Mouse (Mus musculus) sigmoid colon, adult 10 weeks (tissue): ENCODE measurements around the gene Bmp8a. TPM values are rescaled to one million over a fixed set of nuclear protein-coding genes. Genes with fewer than 3 reads are reported as not detected.

ENCODE experiments used
- polyA plus RNA-seq: library from polyadenylated mRNA; stranded (reverse); fragments of 350-450 nt; fragmentation: Illumina TruSeq; extraction: RNeasy Lipid Tissue Mini Kit (QIAGEN cat#74804); gene quantifications from one replicate; pipeline ENCODE4 v1.2.3, GENCODE M21; 2014; ENCODE audit warnings: low read depth, low replicate concordance

The Bmp8a gene
- 3.4 TPM for polyA plus RNA-seq

DNA sequence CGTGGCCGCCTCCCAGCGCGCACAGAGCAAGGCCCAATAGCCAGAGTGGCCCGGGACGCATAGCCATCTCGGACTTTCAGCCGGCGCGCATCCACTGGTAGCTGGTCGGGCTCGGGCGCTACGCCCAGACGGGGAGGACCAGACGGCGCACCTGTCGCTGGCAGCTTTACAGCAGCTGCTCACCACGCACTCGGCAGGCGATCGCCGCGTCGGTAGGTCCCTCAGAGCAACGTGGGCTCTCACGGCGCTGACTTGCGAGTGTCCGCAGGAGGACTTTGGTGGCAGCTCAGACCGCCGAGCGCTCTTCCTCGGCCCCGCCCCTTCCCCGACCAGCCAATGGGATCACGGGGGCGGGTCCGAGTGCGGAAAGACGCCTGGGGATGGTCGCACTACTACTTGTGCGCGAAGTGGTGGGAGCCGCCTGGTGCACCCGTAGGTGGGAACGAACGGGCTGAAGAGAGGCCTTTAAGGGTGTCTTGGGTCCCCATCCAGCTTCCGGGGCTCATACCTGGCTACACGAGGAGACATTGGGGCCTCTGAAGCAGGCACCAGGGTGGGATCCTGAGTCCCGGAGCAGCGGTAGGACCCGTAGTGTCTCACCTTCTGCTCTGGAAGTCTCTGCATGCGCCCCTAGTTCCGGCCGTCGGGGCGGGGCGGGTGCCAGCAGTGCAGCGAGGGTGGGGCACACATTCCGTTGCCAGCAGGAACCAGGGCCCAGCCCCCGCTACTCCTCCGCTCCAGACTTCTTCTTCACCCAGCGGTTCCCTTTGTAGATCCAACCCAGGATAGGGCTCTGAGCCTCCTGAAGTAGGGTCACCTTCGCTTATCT lies at the start of gene Bmp8a:
Gene Bmp8a (minus strand): TSS at position 611 of the 829 bp plus-strand sequence.

DNA sequence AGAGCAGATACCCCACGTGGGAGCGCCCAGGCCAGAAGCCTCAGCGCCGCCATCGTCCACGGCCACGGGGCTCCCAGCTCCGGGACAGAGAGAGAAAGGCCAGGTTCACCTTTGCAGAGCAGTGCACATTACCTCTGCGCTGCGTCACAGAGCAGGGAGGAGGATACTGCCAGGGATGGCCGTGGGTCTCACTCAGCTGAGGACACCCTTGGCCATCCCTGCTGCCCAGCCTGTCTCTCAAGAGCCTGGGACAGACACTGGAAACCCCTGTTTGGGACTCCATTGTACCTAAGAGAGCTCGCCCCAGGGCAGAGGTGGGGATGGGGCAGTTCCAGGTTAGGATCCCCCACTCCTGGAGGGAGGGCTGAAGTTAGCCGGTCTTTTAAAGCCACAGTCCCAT lies 19.5 kb downstream of the Bmp8a start, which contains the start of gene Oxct2a:
Gene Oxct2a (minus strand): TSS at position 101 of the 400 bp plus-strand sequence.

Other genes starting within 250 kb of the Bmp8a start
- gene Bmp8b, start 238.1 kb downstream of the Bmp8a start, polyA plus RNA-seq: 4.5 TPM
- gene Oxct2b, start 227.0 kb downstream of the Bmp8a start, polyA plus RNA-seq: not detected
- gene Ppie, start 203.3 kb downstream of the Bmp8a start, polyA plus RNA-seq: 17.3 TPM
- gene Hpcal4, start 160.0 kb downstream of the Bmp8a start, polyA plus RNA-seq: 1.1 TPM
- not detected for gene Nt5c1a, start 141.7 kb downstream of the Bmp8a start, polyA plus RNA-seq
- gene Heyl, start 109.7 kb downstream of the Bmp8a start, polyA plus RNA-seq: 1.1 TPM
- gene Pabpc4, start 80.9 kb downstream of the Bmp8a start, polyA plus RNA-seq: 38.2 TPM
- not detected for gene Oxct2a, start 19.6 kb downstream of the Bmp8a start, polyA plus RNA-seq